Mouse (Mus musculus) testis, adult 2 months (tissue): ENCODE measurements around the gene Pllp.

Experiments used
- CTCF ChIP-seq: fragments of 200-500 bp; IDR thresholded peaks from 2 replicates; pipeline ENCODE4 v1.5.1; 2012; ENCODE audit warnings: low read depth, mild to moderate bottlenecking, inconsistent platforms, low read length, moderate library complexity; ENCODE audit not compliant: control insufficient read depth, insufficient read depth, insufficient replicate concordance
- POLR2A ChIP-seq: fragments of 200-500 bp; IDR thresholded peaks from 2 replicates; pipeline ENCODE4 v1.6.1; 2012; ENCODE audit warnings: low read depth, mild to moderate bottlenecking, inconsistent platforms, low read length, moderate library complexity; ENCODE audit not compliant: control insufficient read depth

DNA sequence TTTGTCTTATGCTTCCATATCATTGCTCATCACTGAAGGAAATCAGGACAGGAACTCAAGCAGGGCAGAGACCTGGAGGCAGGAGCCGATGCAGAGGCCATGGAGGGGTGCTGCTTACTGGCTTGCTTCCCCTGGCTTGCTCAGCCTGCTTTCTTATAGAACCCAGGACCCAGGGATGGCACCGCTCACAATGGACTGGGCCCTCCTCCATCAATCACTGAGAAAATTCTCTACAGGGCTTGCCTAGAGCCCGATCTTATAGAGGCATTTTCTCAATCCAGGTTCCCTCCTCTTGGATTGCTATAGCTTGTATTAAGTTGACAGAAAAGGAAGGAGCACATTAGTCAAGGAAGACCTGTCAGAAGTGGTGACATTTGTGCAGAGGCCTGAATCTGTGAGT is 488 bp upstream of the Pllp start:
- TF ChIP-seq CTCF (no peak), POLR2A (no peak)
